Mouse (Mus musculus) embryonic fibroblast, embryonic 13.5 days (primary cell): ENCODE data around the gene Olfr108.

Source experiments
- CTCF ChIP-seq: IDR thresholded peaks from 2 replicates; pipeline ENCODE4 v1.5.1; 2011; ENCODE audit warnings: mild to moderate bottlenecking, control low read depth, low read length, moderate library complexity, borderline replicate concordance; ENCODE audit not compliant: insufficient read depth
- POLR2A ChIP-seq: IDR thresholded peaks from 2 replicates; pipeline ENCODE4 v1.6.1; 2011; ENCODE audit warnings: low read depth, mild to moderate bottlenecking, control low read depth, low read length, moderate library complexity

DNA sequence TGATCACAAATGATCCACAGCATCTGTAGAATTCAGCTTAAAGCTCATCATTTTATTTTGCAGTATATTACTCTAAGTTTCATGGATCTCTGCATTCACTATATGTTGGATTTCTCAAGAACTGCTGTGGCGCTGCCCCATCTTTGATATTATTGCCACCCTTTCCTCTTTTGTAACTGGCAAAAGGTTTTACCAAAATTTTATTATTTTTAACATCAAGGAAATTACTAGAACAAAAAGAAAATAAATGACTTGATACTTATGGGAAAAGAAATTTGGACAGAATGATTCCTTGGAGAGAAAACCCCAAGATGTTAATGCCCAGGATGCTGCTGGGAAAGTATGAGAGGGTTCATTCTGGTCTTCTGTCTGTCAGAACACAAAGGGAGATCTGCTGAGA is 13.3 kb downstream of the Olfr108 start, which contains the start of gene Olfr109:
- TF ChIP-seq CTCF = no peak
- no peak for TF ChIP-seq POLR2A
